In the genomic region with DNA sequence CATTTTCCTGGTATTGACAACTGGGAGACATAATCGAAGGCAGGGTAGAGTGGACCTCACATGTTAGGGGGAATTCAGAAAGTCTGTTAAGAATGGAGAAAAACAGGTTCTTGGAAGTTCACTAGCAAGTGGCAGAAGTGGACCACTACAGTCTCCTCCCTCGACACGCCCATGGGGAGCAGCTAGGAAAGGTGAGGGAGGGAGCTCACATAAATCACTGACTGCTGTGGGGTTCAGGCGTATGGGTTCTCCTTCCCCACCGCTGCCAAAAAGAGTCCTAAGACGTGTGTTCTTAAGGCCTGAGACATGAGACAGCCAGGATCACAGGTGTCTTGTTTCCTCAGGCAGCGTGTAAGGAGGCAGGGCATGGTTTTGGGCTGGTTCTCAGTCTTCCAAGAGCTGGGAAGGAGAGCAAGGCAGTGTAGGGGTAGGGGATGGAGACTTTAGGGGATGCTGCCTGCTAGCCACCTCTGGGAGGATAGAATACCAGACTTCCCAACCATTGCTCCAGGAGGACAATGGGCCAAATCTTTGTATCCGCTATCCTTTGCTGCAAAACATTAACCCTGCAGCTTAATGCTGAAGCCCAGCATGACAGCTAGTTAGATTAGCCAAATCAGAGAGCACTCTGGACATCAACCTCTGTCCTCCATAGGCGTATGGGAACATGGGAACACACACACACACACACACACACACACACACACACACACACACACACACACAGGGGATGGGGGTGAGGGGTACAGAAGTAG, we compare ENCODE assay signal across 22 mouse cellular contexts. TPM values are rescaled to one million over a fixed set of nuclear protein-coding genes. Genes with fewer than 3 reads are reported as not detected.
DNase-seq lines count a peak whose midpoint lies in the region; ATAC-seq and TF ChIP-seq lines count a peak whose summit lies in the region.
"Had no signal": no experiment of that assay in that cellular context is flagged by ENCODE, and none has a peak within 500 bp of the region (broad histone marks: within the 10 kb centered on the region; RNA-seq: fewer than 3 reads in every experiment).

No protein-coding gene starts in this region.

- H3K9me3 ChIP-seq in liver, postnatal 0 days (ENCODE audit: low read length), result no peaks in the 10 kb centered on the region
- no peaks in the 10 kb centered on the region; the same call in 1 of the 2 replicates for H3K9me3 ChIP-seq in intestine, embryonic 16.5 days (ENCODE audit: control insufficient read depth, low read length)
- H3K9me3 ChIP-seq: embryonic facial prominence, embryonic 13.5 days; limb, embryonic 10.5 days; liver, embryonic 12.5 days; midbrain, embryonic 13.5 days; neural tube, embryonic 12.5 days had no signal

- H3K27ac ChIP-seq in liver, postnatal 0 days (ENCODE audit: low read depth), result peak overlapping the region; percentile 64
- peak overlapping the region; percentile 30; the same call in 1 of the 2 replicates for H3K27ac ChIP-seq in intestine, embryonic 16.5 days (ENCODE audit: low read length)
- H3K27ac ChIP-seq: embryonic facial prominence, embryonic 13.5 days; hindbrain, embryonic 14.5 days; limb, embryonic 10.5 days; liver, embryonic 12.5 days; midbrain, embryonic 13.5 days; neural tube, embryonic 12.5 days had no signal

- WGBS in liver, postnatal 0 days (ENCODE audit: insufficient replicate concordance), result 60% methylated on average over 9 of the region's 9 CpGs
- WGBS in intestine, embryonic 16.5 days, result 46% methylated on average over 9 of the region's 9 CpGs

- H3K9ac ChIP-seq in liver, postnatal 0 days (replicated peaks), result no peak overlapping the region
- H3K9ac ChIP-seq in intestine, embryonic 16.5 days (ENCODE audit: low read depth, low read length), result no peak overlapping the region
- H3K9ac ChIP-seq: embryonic facial prominence, embryonic 13.5 days; hindbrain, embryonic 14.5 days; liver, embryonic 12.5 days; midbrain, embryonic 13.5 days; neural tube, embryonic 12.5 days had no signal

- no peak for DNase-seq in liver, postnatal 0 days
- no peak for DNase-seq in liver
- DNase-seq in lung, postnatal 36 days, result peak; percentile 29
- DNase-seq in urinary bladder, adult 18-20 months (ENCODE audit: low spot score in 2 of 2), result no peak
- no peak for DNase-seq in layer of hippocampus, postnatal 36 days
- DNase-seq in adrenal gland, adult (ENCODE audit: inconsistent age in 2 of 2, low spot score in 1 of 2), result no peak
- DNase-seq: adrenal gland, adult 8-10 months; cerebellum, adult 11 months; cerebellum, postnatal 10 days; heart, adult 11 months; heart, postnatal 36 days; right cerebral cortex, adult 18-20 months; thymus, adult 18-20 months; thymus, postnatal 4 days had no signal

- TF ChIP-seq EP300 in liver, postnatal 0 days (IDR thresholded peaks at IDR 0.05; ENCODE audit: low read depth), result no peak

- no peak for TF ChIP-seq CTCF in liver, postnatal 0 days (IDR thresholded peaks at IDR 0.05; ENCODE audit: low read depth)

- H3K4me1 ChIP-seq in liver, postnatal 0 days (ENCODE audit: insufficient read depth), result peaks cover 48% of the 10 kb centered on the region
- peaks cover 7% of the 10 kb centered on the region; the same call in 1 of the 2 replicates for H3K4me1 ChIP-seq in intestine, embryonic 16.5 days (ENCODE audit: control insufficient read depth, insufficient read depth, low read length)
- H3K4me1 ChIP-seq: embryonic facial prominence, embryonic 13.5 days; limb, embryonic 10.5 days; midbrain, embryonic 13.5 days; neural tube, embryonic 12.5 days had no signal

- no peak overlapping the region for H3K4me3 ChIP-seq in liver, postnatal 0 days (ENCODE audit: low read depth, low read length)
- H3K4me3 ChIP-seq in intestine, embryonic 16.5 days (ENCODE audit: low read length), result no peak overlapping the region
- H3K4me3 ChIP-seq: embryonic facial prominence, embryonic 13.5 days; limb, embryonic 10.5 days; liver, embryonic 12.5 days; midbrain, embryonic 13.5 days; neural tube, embryonic 12.5 days had no signal

- ATAC-seq in liver, postnatal 0 days, result peak; percentile 47
- 0 out of 2 replicates have a peak, but pooled peaks have one; percentile 21 for ATAC-seq in intestine, embryonic 16.5 days
- ATAC-seq: forebrain, embryonic 16.5 days; liver, embryonic 12.5 days; midbrain, embryonic 13.5 days had no signal

- H3K4me2 ChIP-seq in liver, postnatal 0 days (ENCODE audit: low read depth, low read length), result no peak overlapping the region
- no peak overlapping the region for H3K4me2 ChIP-seq in intestine, embryonic 16.5 days (ENCODE audit: low read depth, low read length)
- H3K4me2 ChIP-seq: embryonic facial prominence, embryonic 13.5 days; hindbrain, embryonic 14.5 days; liver, embryonic 12.5 days; midbrain, embryonic 13.5 days; neural tube, embryonic 12.5 days had no signal

- H3K27me3 ChIP-seq in liver, postnatal 0 days (ENCODE audit: insufficient read depth, low read length), result no peaks in the 10 kb centered on the region
- H3K27me3 ChIP-seq in intestine, embryonic 16.5 days (replicated peaks; ENCODE audit: control insufficient read depth, insufficient read depth, low read length), result no peaks in the 10 kb centered on the region

- no peaks in the 10 kb centered on the region for H3K36me3 ChIP-seq in liver, postnatal 0 days (replicated peaks; ENCODE audit: insufficient read depth, low read length)
- H3K36me3 ChIP-seq in intestine, embryonic 16.5 days (ENCODE audit: control insufficient read depth, insufficient read depth, low read length), result no peaks in the 10 kb centered on the region
- H3K36me3 ChIP-seq: embryonic facial prominence, embryonic 13.5 days; limb, embryonic 10.5 days; liver, embryonic 12.5 days; midbrain, embryonic 13.5 days; neural tube, embryonic 12.5 days had no signal

RNA-seq across cellular contexts. Expression of a gene that starts 9.2 kb away (rescaled TPM):
- polyA plus RNA-seq in liver, postnatal 0 days (2015; fragmentation: Nextera tagmentation; extraction: Ambion mirVana), result 110 and 111 TPM in 2 replicates
- 286 and 289 TPM in 2 replicates for polyA plus RNA-seq in intestine, embryonic 16.5 days (2015; fragmentation: Nextera tagmentation; extraction: Ambion mirVana)
- 100 to 1,000 TPM; 312 to 316 TPM for total RNA-seq in layer of hippocampus, postnatal 36 days (2021)

RNA-seq across cellular contexts. Expression of a gene that starts 30.0 kb away (rescaled TPM):
- 102 and 112 TPM in 2 replicates for polyA plus RNA-seq in liver, postnatal 0 days (2015; fragmentation: Nextera tagmentation; extraction: Ambion mirVana)
- polyA plus RNA-seq in intestine, embryonic 16.5 days (2015; fragmentation: Nextera tagmentation; extraction: Ambion mirVana), result 453 and 462 TPM in 2 replicates
- 100 to 1,000 TPM; 185 to 192 TPM for total RNA-seq in layer of hippocampus, postnatal 36 days (2021)
